Mouse (Mus musculus): ENCODE results near the gene 6430550D23Rik. TPM values are rescaled to one million over a fixed set of nuclear protein-coding genes. Genes with fewer than 3 reads are reported as not detected.
"Not testable (repeated sequence)": the region's sequence is repeated elsewhere in the genome, so short reads cannot be mapped to it uniquely, and the experiment has no call there.

Gene 6430550D23Rik
- polyA plus RNA-seq, 1 experiment from 2014 or later = 0.37 TPM

DNA sequence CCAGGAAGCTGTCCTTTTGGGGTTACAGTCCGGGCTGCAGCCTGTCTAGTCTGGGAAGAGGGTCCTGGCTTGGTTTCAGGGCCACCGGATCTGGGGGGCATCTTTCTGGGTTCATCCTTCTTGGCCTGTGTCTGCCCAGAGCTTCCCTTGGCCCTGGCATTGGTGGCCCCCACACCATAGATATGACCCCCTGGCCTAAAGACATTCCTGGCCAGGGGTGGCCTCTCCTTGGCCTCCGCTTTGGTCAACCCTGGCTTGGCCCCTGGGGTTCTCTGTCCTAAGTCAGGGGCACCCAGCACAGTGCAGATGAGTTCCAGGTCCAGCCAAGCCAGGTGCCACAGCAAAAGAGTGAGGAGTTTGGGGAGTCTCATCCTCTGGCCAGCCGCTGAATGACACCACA is 63.1 kb downstream of the 6430550D23Rik start:
- no peaks in the 10 kb centered on the region for H3K36me3 ChIP-seq (ENCODE audit: inconsistent target)
- 97% methylated on average over 4 of the region's 4 CpGs for WGBS (ENCODE audit: missing documents)
- no peak overlapping the region for H3K27ac ChIP-seq
- no peaks in the 10 kb centered on the region for H3K79me2 ChIP-seq (ENCODE audit: inconsistent target)
- H3K4me3 ChIP-seq (ENCODE audit: inconsistent target) = no peak overlapping the region

DNA sequence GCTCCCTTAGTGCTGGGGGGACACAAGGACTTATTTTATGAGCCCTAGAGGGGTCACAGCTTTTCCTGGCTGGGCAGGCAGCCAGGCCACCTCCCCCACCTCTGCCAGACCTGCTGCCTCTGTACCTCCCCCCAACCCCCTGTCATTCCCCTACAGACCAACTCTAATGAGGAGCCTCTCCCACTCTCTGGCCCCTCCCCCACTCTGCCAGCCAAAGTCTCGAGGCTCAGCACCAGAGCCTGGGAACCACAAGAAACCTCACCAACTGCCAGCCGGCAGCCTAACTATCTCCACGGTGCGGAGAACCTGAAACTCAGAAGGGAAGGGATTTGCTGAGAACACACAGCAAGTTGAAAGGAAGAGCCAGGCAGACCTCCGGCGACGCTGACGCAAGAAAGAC is 64.3 kb downstream of the 6430550D23Rik start:
- Histone ChIP-seq H3K4me3 (ENCODE audit: inconsistent target) (no peak overlapping the region), H3K36me3 (ENCODE audit: inconsistent target) (no peaks in the 10 kb centered on the region), H3K79me2 (ENCODE audit: inconsistent target) (no peaks in the 10 kb centered on the region), H3K27ac (no peak overlapping the region)
- 33% methylated on average over 8 of the region's 8 CpGs for WGBS (ENCODE audit: missing documents)

DNA sequence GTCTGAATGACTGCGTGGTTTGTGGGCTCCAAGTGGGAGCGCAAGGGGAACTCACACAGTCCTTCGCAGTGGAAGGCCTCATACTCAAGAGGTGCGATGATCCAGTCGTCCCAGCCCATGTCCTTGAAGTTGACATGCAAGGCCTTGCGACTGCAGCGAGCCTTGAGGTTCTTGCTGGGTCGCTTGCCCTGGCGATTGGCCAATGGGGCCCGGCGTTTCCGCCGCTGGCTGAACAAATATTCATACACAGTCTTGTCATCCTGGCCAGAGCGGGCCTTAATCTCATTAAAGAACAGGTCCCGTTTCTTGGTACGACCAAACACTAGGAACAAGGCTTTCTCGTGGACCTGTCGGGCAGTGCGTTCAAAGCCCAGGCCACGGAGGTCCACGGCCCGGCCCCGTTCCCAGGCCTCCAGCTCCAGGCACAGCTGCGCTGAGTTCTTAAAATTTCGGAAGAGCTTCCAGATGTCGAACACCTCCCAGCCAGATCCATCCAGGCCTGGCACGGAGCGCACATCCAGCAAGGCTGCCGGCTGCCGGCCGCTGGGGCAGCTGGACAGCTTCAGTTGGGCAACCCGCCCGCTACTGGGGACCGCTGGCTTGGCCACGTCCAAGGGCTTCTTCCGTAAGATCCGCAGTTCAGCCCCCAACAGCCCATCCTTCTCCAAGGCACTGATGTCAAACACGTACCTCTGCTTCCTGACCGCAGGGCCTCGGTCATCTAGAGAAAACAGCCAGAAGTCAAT is 65.9 kb downstream of the 6430550D23Rik start:
- H3K36me3 ChIP-seq (ENCODE audit: inconsistent target) = no peaks in the 10 kb centered on the region
- H3K79me2 ChIP-seq (ENCODE audit: inconsistent target) = no peaks in the 10 kb centered on the region
- H3K4me3 ChIP-seq (ENCODE audit: inconsistent target) = no peak overlapping the region
- WGBS (ENCODE audit: missing documents) = 93% methylated on average over 40 of the region's 40 CpGs
- H3K27ac ChIP-seq = no peak overlapping the region

DNA sequence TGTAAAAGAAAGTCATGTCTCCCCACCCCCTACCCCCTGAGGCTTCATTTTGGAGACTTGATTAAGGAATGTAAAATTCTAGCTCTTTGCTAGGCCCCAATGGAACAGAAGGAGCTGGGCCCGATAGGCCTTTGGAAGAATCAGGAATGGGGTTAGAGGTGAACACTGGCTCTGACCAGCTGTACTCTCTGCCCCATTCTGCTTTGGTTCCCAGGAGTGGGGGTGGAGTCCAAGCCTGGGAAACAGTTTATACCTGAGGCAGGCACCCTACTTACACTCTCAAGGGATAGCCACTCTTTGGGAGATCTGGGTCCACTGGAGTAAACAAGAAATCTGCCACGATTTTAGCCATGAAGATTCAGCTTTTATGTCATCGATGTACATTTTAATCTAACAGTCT is 67.1 kb downstream of the 6430550D23Rik start, which contains the start of gene Gm15557:
Gene Gm15557 (plus strand): TSS at position 48 of the 400 bp plus-strand sequence.
- Histone ChIP-seq H3K79me2 (ENCODE audit: inconsistent target) (no peaks in the 10 kb centered on the region), H3K4me3 (ENCODE audit: inconsistent target) (no peak within 1 kb of the TSS), H3K27ac (no peak within 1 kb of the TSS), H3K36me3 (ENCODE audit: inconsistent target) (no peaks in the 10 kb centered on the region)
- 93% methylated on average over 3 of the region's 3 CpGs for WGBS (ENCODE audit: missing documents)

DNA sequence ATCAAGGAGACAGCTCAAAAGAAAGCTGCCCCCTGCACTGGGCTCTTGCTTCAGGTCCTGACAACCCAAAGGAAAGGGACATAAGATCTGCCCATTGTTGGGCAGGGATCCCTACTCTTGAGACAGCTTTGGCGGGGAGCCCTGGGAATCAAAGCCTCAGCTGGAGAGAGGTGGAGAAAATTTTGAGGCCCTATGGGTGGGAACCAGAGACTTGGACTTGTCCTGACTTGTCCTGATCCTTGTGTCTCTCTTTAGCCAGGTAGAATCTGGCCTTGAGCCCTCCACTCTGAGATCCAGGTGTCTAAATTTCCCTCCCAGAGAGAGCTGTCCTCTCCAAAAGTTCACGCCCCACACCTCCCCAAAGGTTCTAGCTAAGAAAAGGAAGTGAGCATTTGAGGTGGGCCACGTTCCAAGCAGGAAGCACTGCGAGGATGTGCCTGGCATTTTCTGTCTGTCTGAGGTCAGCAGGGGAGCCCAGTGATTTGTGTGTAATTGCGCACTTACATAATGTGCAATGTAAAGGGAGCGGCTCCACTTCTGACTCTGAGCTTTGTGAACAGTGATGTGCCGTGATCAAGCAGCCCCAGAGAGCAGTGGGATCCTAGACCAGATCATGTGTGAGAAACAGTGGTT is 67.8 kb downstream of the 6430550D23Rik start:
- Histone ChIP-seq H3K27ac (no peak overlapping the region), H3K79me2 (ENCODE audit: inconsistent target) (no peaks in the 10 kb centered on the region), H3K4me3 (ENCODE audit: inconsistent target) (no peak overlapping the region), H3K36me3 (ENCODE audit: inconsistent target) (no peaks in the 10 kb centered on the region)
- 34% methylated on average over 7 of the region's 7 CpGs for WGBS (ENCODE audit: missing documents)

DNA sequence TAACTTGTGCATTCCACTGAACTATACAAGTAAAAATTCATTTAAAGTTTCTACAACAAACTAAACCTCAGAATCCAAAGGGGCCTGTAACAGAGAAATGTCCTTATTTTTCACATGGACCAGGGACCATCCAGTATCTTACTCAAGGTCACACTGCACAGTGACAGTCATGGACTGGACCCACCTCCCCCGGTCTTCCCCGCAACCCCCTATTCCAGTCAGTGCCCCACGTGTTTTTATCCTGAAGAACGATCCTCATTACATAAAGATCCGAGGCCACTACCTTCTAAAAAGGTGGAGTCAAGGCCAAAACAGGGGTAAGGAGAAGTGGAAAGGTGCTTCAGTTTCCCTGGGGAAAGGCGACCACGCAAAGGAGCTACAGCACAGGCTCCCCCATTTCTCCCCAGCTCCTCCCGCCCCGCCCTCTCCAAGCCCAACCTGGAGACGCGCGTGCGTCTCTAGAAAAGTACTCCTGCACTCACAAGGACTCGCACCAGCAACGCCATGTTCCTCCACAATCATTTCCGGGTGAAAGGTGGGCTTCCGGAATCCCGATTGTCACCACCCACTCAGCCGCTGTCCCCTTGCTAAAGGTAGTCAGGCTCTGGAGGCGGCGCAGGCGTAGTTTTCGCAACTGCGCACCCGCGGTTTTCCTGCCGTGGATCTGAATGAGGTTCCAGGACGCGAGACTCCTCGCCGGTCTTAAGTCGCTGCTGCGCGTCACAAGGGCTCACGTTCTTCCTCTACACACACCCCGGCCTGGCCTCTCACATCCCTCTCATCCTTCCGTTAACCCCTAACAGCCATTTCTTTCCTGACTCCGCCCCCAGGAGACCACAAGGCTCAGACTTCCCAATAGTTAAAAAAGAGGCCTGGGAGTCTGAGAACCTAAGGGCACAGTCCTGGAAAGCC is 78.0 kb downstream of the 6430550D23Rik start, which contains the start of gene Uqcc1:
Gene Uqcc1 (minus strand): TSS at position 780 of the 912 bp plus-strand sequence.
- H3K4me3 ChIP-seq (ENCODE audit: inconsistent target) = peak within 1 kb of the TSS; percentile 79
- H3K79me2 ChIP-seq (ENCODE audit: inconsistent target) = peaks cover 50% of the 10 kb centered on the region
- WGBS (ENCODE audit: missing documents) = 1% methylated on average over 33 of the region's 38 CpGs
- H3K27ac ChIP-seq = peak within 1 kb of the TSS; percentile 74
- H3K36me3 ChIP-seq (ENCODE audit: inconsistent target) = no peaks in the 10 kb centered on the region

DNA sequence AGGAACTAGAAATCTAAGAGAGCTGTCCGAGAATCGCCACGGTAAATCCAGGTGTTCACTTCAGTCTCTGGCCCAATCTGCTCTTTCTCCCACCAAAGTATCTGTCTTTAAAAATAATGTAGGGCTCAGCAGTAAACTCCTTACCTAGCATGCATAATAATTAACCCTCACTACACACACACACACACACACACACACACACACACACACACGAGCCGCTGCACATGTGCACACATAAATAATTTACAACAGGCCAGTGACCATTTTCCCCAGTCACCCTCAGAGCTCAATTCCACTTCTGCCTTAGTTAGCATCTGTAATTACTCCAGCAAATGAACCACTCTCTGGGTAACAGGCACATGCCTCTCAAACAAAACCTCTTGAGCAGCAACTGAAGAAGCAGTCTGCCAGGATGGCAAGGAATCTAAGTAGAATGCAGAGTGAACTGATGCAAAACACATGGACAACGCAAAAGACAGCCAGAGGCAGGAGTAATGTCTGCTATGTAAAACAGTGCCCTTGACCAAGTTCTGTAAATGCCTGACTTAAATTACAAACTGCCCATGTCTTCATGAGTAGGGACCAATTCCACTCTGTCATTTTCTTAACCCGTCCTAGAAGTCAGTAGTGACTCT is 78.9 kb downstream of the 6430550D23Rik start:
- WGBS (ENCODE audit: missing documents) = 74% methylated on average over 7 of the region's 7 CpGs
- Histone ChIP-seq H3K27ac (no peak overlapping the region), H3K36me3 (ENCODE audit: inconsistent target) (no peaks in the 10 kb centered on the region), H3K79me2 (ENCODE audit: inconsistent target) (peaks cover 60% of the 10 kb centered on the region), H3K4me3 (ENCODE audit: inconsistent target) (peak overlapping the region; percentile 79)

DNA sequence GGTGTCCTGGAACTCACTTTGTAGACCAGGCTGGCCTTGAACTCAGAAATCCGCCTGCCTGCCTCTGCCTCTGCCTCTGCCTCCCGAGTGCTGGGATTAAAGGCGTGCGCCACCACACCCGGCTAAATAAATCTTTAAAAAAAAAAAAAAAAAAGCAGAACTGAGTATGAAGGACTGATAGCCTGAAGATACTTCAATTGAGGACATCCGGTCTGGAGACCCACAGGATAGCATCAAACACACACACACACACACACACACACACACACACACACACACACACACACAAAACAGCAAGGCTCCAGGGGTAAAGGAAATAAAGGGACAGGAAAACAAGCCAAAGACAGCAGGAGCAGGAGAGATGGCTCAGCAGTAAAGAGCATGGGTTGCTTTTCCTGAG is 82.6 kb downstream of the 6430550D23Rik start:
- H3K36me3 ChIP-seq (ENCODE audit: inconsistent target); H3K27ac ChIP-seq; H3K4me3 ChIP-seq (ENCODE audit: inconsistent target): not testable (repeated sequence)
- H3K79me2 ChIP-seq (ENCODE audit: inconsistent target) = peaks cover 80% of the 10 kb centered on the region
- WGBS (ENCODE audit: missing documents) = 70% methylated on average over 2 of the region's 6 CpGs

Other genes starting within 250 kb of the 6430550D23Rik start
- 0.04 TPM in 1 of 3 replicates, not detected in the others for gene Mmp24, start 232.6 kb downstream of the 6430550D23Rik start, polyA plus RNA-seq (2018)
- 37.9 to 45.5 TPM (median 39.4 TPM) in 3 replicates for gene BC029722, start 188.6 kb downstream of the 6430550D23Rik start, polyA plus RNA-seq (2018)
- gene Eif6, start 181.1 kb downstream of the 6430550D23Rik start, polyA plus RNA-seq (2018) = 20.9 to 79.0 TPM (median 44.6 TPM) in 3 replicates
- not detected in 3 replicates for gene Fam83c, start 173.1 kb downstream of the 6430550D23Rik start, polyA plus RNA-seq (2018)
- gene Uqcc1, start 77.7 kb downstream of the 6430550D23Rik start, polyA plus RNA-seq (2018) = 27.3 to 47.7 TPM (median 28.7 TPM) in 3 replicates
- not detected in 3 replicates for gene Gm15557, start 67.2 kb downstream of the 6430550D23Rik start, polyA plus RNA-seq (2018)
- gene Gdf5, start 62.6 kb downstream of the 6430550D23Rik start, polyA plus RNA-seq (2018) = not detected in 3 replicates
- 55.2 to 100 TPM (median 84.4 TPM) in 3 replicates for gene Cep250, start 51.5 kb downstream of the 6430550D23Rik start, polyA plus RNA-seq (2018)
- 160 to 212 TPM (median 187 TPM) in 3 replicates for gene Ergic3, start 68 bp upstream of the 6430550D23Rik start, polyA plus RNA-seq (2018)
- gene Fer1l4, start 45.0 kb upstream of the 6430550D23Rik start, polyA plus RNA-seq (2018) = not detected in 3 replicates
- gene Spag4, start 57.2 kb upstream of the 6430550D23Rik start, polyA plus RNA-seq (2018) = 0.35 TPM in 1 of 3 replicates, not detected in the others
- 7.4 to 25.3 TPM (median 17.9 TPM) in 3 replicates for gene Cpne1, start 104.0 kb upstream of the 6430550D23Rik start, polyA plus RNA-seq (2018)
- gene Rbm12, start 104.0 kb upstream of the 6430550D23Rik start, polyA plus RNA-seq (2018) = 7.2 to 20.5 TPM (median 8.4 TPM) in 3 replicates
- 6.1 to 13.9 TPM (median 8.1 TPM) in 3 replicates for gene Gm28036, start 119.1 kb upstream of the 6430550D23Rik start, polyA plus RNA-seq (2018)
- gene Romo1, start 136.1 kb upstream of the 6430550D23Rik start, polyA plus RNA-seq (2018) = 73.4 to 124 TPM (median 123 TPM) in 3 replicates
- 18.6 to 31.0 TPM (median 24.7 TPM) in 3 replicates for gene Nfs1, start 136.2 kb upstream of the 6430550D23Rik start, polyA plus RNA-seq (2018)
- 158 to 239 TPM (median 203 TPM) in 3 replicates for gene Rbm39, start 172.3 kb upstream of the 6430550D23Rik start, polyA plus RNA-seq (2018)
- 30.3 to 83.9 TPM (median 31.8 TPM) in 3 replicates for gene Phf20, start 188.5 kb upstream of the 6430550D23Rik start, polyA plus RNA-seq (2018)